Mouse (Mus musculus): ENCODE data around the gene Cntnap5a.
"Not testable (repeated sequence)": the region's sequence is repeated elsewhere in the genome, so short reads cannot be mapped to it uniquely, and the experiment has no call there.

The Cntnap5a gene

GRCm38 (mm10) chr1:116107010-116107723 lies 422.6 kb downstream of the Cntnap5a start:
- no peak for DNase-seq

GRCm38 (mm10) chr1:116107724-116108058 lies 423.1 kb downstream of the Cntnap5a start:
- no peak for DNase-seq

- DNase-seq: no peak
Measured at GRCm38 (mm10) chr1:116108381-116108780, 423.8 kb downstream of the Cntnap5a start.

GRCm38 (mm10) chr1:116125767-116126166 lies 441.2 kb downstream of the Cntnap5a start:
- no peak for DNase-seq

- DNase-seq: no peak
Measured at GRCm38 (mm10) chr1:116127085-116127484, 442.5 kb downstream of the Cntnap5a start.

GRCm38 (mm10) chr1:116128450-116129246 lies 444.1 kb downstream of the Cntnap5a start:
- DNase-seq: no peak

GRCm38 (mm10) chr1:116132471-116132870 lies 447.9 kb downstream of the Cntnap5a start:
- DNase-seq: no peak

GRCm38 (mm10) chr1:116149764-116150369 lies 465.3 kb downstream of the Cntnap5a start:
- DNase-seq: no peak

- no peak for DNase-seq
Measured at GRCm38 (mm10) chr1:116184471-116184870, 499.9 kb downstream of the Cntnap5a start.

GRCm38 (mm10) chr1:116188142-116188541 lies 503.6 kb downstream of the Cntnap5a start:
- DNase-seq: not testable (repeated sequence)

GRCm38 (mm10) chr1:116192299-116192698 lies 507.7 kb downstream of the Cntnap5a start:
- DNase-seq: no peak

- no peak for DNase-seq
Measured at GRCm38 (mm10) chr1:116216883-116217282, 532.3 kb downstream of the Cntnap5a start.

GRCm38 (mm10) chr1:116240538-116240937 lies 556.0 kb downstream of the Cntnap5a start:
- no peak for DNase-seq

GRCm38 (mm10) chr1:116243856-116244255 lies 559.3 kb downstream of the Cntnap5a start:
- DNase-seq: no peak

GRCm38 (mm10) chr1:116281144-116281543 lies 596.6 kb downstream of the Cntnap5a start:
- no peak for DNase-seq

- no peak for DNase-seq
Measured at GRCm38 (mm10) chr1:116283968-116284367, 599.4 kb downstream of the Cntnap5a start.

- DNase-seq: no peak
Measured at GRCm38 (mm10) chr1:116306555-116306954, 622.0 kb downstream of the Cntnap5a start.

- no peak for DNase-seq
Measured at GRCm38 (mm10) chr1:116311512-116311911, 627.0 kb downstream of the Cntnap5a start.

GRCm38 (mm10) chr1:116313269-116313668 lies 628.7 kb downstream of the Cntnap5a start:
- peak in 1 of 2 experiments; percentile 3 for DNase-seq

- no peak for DNase-seq
Measured at GRCm38 (mm10) chr1:116324505-116324904, 639.9 kb downstream of the Cntnap5a start.

GRCm38 (mm10) chr1:116353669-116354068 lies 669.1 kb downstream of the Cntnap5a start:
- no peak for DNase-seq

GRCm38 (mm10) chr1:116365606-116366005 lies 681.0 kb downstream of the Cntnap5a start:
- no peak for DNase-seq

- DNase-seq: no peak
Measured at GRCm38 (mm10) chr1:116366171-116366570, 681.6 kb downstream of the Cntnap5a start.

- DNase-seq: no peak
Measured at GRCm38 (mm10) chr1:116366806-116367205, 682.2 kb downstream of the Cntnap5a start.
